Mouse (Mus musculus) cerebellum, adult 2 months (tissue): ENCODE results near the gene 6430571L13Rik. TPM values are rescaled to one million over a fixed set of nuclear protein-coding genes. Genes with fewer than 3 reads are reported as not detected.
A peak's percentile ranks its signal among the peaks of the same experiment; 100 is the strongest.

Experiments
- DNase-seq, 2 experiments: peaks; one replicate each; pipeline ENCODE4 v3.0.0; 2021
- H3K27ac ChIP-seq: fragments of 200-500 bp; 2 replicates; pipeline ENCODE4 v1.5.1; 2012; ENCODE audit warnings: low read length, control low read depth, inconsistent platforms; ENCODE audit not compliant: insufficient read depth
- H3K27me3 ChIP-seq: fragments of 200-500 bp; 2 replicates; pipeline ENCODE4 v1.6.1; 2012; ENCODE audit warnings: inconsistent platforms, mild to moderate bottlenecking, low read length, moderate library complexity; ENCODE audit not compliant: control insufficient read depth, insufficient read depth
- H3K4me1 ChIP-seq: fragments of 200-500 bp; 2 replicates; pipeline ENCODE4 v1.6.1; 2011; ENCODE audit warnings: low read length; ENCODE audit not compliant: control insufficient read depth, insufficient read depth
- H3K4me3 ChIP-seq: fragments of 200-500 bp; replicated peaks from 2 replicates; pipeline ENCODE3; 2011; ENCODE audit warnings: mild to moderate bottlenecking, low read depth, low read length, control low read depth; ENCODE audit not compliant: insufficient read depth
- CTCF ChIP-seq: fragments of 200-500 bp; IDR thresholded peaks from 2 replicates; pipeline ENCODE4 v1.5.1; 2011; ENCODE audit warnings: low read depth, mild to moderate bottlenecking, control low read depth, low read length, moderate library complexity, borderline replicate concordance; ENCODE audit not compliant: insufficient read depth
- POLR2A ChIP-seq: fragments of 200-500 bp; IDR thresholded peaks from 2 replicates; pipeline ENCODE4 v1.6.1; 2011; ENCODE audit warnings: low read length, control low read depth, borderline replicate concordance; ENCODE audit not compliant: insufficient read depth
- WGBS: fragments of 180-500 bp; shearing (Covaris S2); methylation state at CpG from one replicate; pipeline ENCODE4 v1.1.7; 2018; 5-methylcytosine and 5-hydroxymethylcytosine counted together
- polyA plus RNA-seq: library from polyadenylated mRNA; depleted of rRNA; stranded (reverse); fragments of >200 nt; gene quantifications from 2 replicates; pipeline ENCODE4 v1.2.3, GENCODE M21; 2012

6430571L13Rik gene
- polyA plus RNA-seq, 1 experiment, result 44.9 TPM

DNA sequence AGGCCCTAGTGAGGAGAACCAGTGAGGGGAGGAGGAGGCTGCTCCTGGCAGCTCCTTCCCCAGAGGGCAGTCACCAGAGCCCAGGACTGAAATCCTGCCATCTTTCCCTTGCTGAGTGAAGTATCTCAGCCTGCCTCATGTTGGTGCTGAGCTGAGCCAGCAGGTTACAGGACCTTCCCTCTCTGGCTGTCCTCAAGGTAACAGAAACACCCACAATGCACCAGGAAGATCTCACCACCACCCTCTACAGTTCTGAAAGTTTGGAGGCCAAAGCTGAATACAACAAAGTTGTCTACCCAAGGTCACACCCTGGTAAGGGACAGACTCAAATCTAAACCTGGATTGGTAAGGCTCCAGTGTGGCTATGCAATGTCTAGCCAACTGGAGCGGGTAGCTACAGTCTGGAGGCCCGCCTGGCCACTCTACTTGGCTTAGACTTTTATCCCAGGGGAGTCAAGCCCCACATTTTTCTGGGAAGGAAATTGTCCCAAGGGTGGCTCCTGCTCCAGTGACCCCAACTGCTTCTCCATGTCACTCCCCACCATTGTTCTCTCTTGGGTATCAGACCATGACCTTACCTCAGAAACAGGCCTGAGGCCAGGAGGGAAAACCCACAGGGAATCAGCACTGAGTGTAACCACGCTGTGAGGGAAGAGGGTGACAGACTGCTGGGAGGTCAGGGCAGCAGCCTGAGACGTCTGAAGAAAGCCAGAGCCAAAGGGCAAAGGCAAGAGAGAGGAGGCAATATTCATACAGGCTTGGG is 15.4 kb upstream of the 6430571L13Rik start:
- no peak for TF ChIP-seq CTCF
- TF ChIP-seq POLR2A, result no peak
- WGBS, result 67% methylated on average over 4 of the region's 4 CpGs
- H3K4me3 ChIP-seq, result no peak overlapping the region
- H3K4me1 ChIP-seq, result peaks cover 10% of the 10 kb centered on the region
- H3K27ac ChIP-seq, result no peak overlapping the region
- H3K27me3 ChIP-seq, result no peaks in the 10 kb centered on the region
- DNase-seq, result no peak

DNA sequence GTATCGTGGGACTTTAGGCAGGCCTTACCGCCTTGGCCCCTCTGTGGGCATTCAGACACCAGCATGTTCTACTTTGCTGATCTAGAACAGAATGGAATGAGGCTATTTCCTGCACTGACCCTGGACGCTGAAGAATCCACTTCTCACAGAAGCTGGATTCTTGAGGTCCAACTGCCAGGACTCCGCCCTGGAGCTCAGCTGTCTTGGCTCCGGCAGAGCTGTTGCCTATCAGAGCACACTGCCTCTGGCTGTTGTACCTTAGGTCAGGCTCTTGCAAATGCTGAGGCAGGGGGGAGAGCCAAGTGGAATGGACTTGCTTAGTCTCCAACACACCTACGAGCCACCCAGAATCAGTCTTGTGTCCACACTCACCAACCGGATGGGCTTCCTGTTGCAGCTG is 14.5 kb upstream of the 6430571L13Rik start:
- TF ChIP-seq POLR2A (no peak), CTCF (no peak)
- DNase-seq, result no peak
- Histone ChIP-seq H3K27me3 (no peaks in the 10 kb centered on the region), H3K4me3 (no peak overlapping the region), H3K4me1 (peaks cover 10% of the 10 kb centered on the region), H3K27ac (no peak overlapping the region)
- 81% methylated on average over 7 of the region's 7 CpGs for WGBS

GRCm38 (mm10) chr9:107327879-107328620 is 12.4 kb upstream of the 6430571L13Rik start:
- no peak overlapping the region for H3K4me3 ChIP-seq
- no peak for TF ChIP-seq CTCF
- TF ChIP-seq POLR2A, result no peak
- no peaks in the 10 kb centered on the region for H3K27me3 ChIP-seq
- WGBS, result 89% methylated on average over 16 of the region's 16 CpGs
- no peak for DNase-seq
- H3K27ac ChIP-seq, result no peak overlapping the region
- H3K4me1 ChIP-seq, result peaks cover 10% of the 10 kb centered on the region

GRCm38 (mm10) chr9:107330791-107331190 is 9.6 kb upstream of the 6430571L13Rik start:
- no peak for DNase-seq
- H3K4me3 ChIP-seq, result no peak overlapping the region
- no peaks in the 10 kb centered on the region for H3K4me1 ChIP-seq
- H3K27me3 ChIP-seq, result no peaks in the 10 kb centered on the region
- H3K27ac ChIP-seq, result no peak overlapping the region
- 57% methylated on average over 6 of the region's 6 CpGs for WGBS
- no peak for TF ChIP-seq POLR2A
- TF ChIP-seq CTCF, result no peak

GRCm38 (mm10) chr9:107333686-107334085 is 6.7 kb upstream of the 6430571L13Rik start:
- Histone ChIP-seq H3K4me1 (no peaks in the 10 kb centered on the region), H3K27ac (no peak overlapping the region), H3K27me3 (no peaks in the 10 kb centered on the region), H3K4me3 (no peak overlapping the region)
- DNase-seq, result no peak
- WGBS, result 40% methylated on average over 2 of the region's 2 CpGs
- TF ChIP-seq CTCF (no peak), POLR2A (no peak)

DNA sequence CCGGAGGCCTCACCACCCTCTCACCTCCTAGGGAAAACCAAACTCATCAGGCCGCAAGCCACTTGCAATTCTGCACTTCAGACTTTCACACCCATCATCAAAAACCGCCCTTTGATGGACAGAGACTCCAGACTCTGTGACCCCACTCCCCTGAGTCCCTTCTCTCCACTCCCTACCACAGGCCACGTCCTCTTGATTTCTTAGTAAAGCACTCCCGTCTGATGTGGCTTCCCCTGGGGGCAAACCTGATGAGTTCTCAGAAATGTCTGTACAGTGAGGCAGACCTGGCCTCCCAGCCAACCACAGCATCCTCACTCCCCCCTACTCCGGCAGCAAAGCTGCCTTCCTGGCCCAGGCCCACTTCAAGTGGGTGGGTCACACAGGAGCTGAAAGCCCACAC is 6.0 kb upstream of the 6430571L13Rik start:
- no peaks in the 10 kb centered on the region for H3K27me3 ChIP-seq
- DNase-seq, result no peak
- no peaks in the 10 kb centered on the region for H3K4me1 ChIP-seq
- no peak overlapping the region for H3K4me3 ChIP-seq
- no peak for TF ChIP-seq CTCF
- TF ChIP-seq POLR2A, result no peak
- H3K27ac ChIP-seq, result no peak overlapping the region
- 84% methylated on average over 6 of the region's 6 CpGs for WGBS

GRCm38 (mm10) chr9:107335046-107335445 is 5.4 kb upstream of the 6430571L13Rik start:
- 95% methylated on average over 5 of the region's 5 CpGs for WGBS
- no peak for DNase-seq
- Histone ChIP-seq H3K4me1 (no peaks in the 10 kb centered on the region), H3K27ac (no peak overlapping the region), H3K4me3 (no peak overlapping the region), H3K27me3 (no peaks in the 10 kb centered on the region)
- TF ChIP-seq POLR2A (no peak), CTCF (no peak)

GRCm38 (mm10) chr9:107335909-107336308 is 4.5 kb upstream of the 6430571L13Rik start:
- no peak overlapping the region for H3K27ac ChIP-seq
- TF ChIP-seq CTCF, result peak; percentile 96
- no peak for TF ChIP-seq POLR2A
- peak; percentile 74 to 78 for DNase-seq
- no peak overlapping the region for H3K4me3 ChIP-seq
- no peaks in the 10 kb centered on the region for H3K27me3 ChIP-seq
- WGBS, result 3% methylated on average over 5 of the region's 5 CpGs
- no peaks in the 10 kb centered on the region for H3K4me1 ChIP-seq
